Mouse (Mus musculus) heart, embryonic 12.5 days (tissue): ENCODE results near the gene Gsk3b. TPM values are rescaled to one million over a fixed set of nuclear protein-coding genes. Genes with fewer than 3 reads are reported as not detected.
A peak's percentile ranks its signal among the peaks of the same experiment; 100 is the strongest.
"Not testable (repeated sequence)": the region's sequence is repeated elsewhere in the genome, so short reads cannot be mapped to it uniquely, and the experiment has no call there.

ENCODE experiments used
- ATAC-seq: fragments of 200-750 bp; cut with Nextera tagmentation; 2 replicates; pipeline ENCODE4 v1.8.0; 2017; ENCODE audit warnings: moderate TSS enrichment, moderate library complexity; ENCODE audit not compliant: insufficient number of reproducible peaks, low FRiP score
- H3K27ac ChIP-seq: fragments of 300-500 bp; sonication (generic); 2 replicates; pipeline ENCODE4 v1.5.1; 2016; ENCODE audit warnings: mild to moderate bottlenecking, moderate library complexity; ENCODE audit not compliant: poor library complexity, severe bottlenecking
- H3K27me3 ChIP-seq: fragments of 300-500 bp; sonication (generic); replicated peaks from 2 replicates; pipeline ENCODE4 v1.6.1; 2016; ENCODE audit warnings: mild to moderate bottlenecking, moderate library complexity
- H3K36me3 ChIP-seq: fragments of 300-500 bp; sonication (generic); 2 replicates; pipeline ENCODE4 v1.6.1; 2016; ENCODE audit warnings: mild to moderate bottlenecking, moderate library complexity
- H3K4me1 ChIP-seq: fragments of 300-500 bp; sonication (generic); replicated peaks from 2 replicates; pipeline ENCODE4 v1.6.1; 2016; ENCODE audit warnings: mild to moderate bottlenecking
- H3K4me2 ChIP-seq: fragments of 300-500 bp; sonication (generic); 2 replicates; pipeline ENCODE4 v1.6.1; 2016; ENCODE audit warnings: mild to moderate bottlenecking, moderate library complexity
- H3K4me3 ChIP-seq: fragments of 300-500 bp; sonication (generic); 2 replicates; pipeline ENCODE4 v1.5.1; 2016; ENCODE audit warnings: mild to moderate bottlenecking
- H3K9ac ChIP-seq: fragments of 300-500 bp; sonication (generic); 2 replicates; pipeline ENCODE4 v1.6.1; 2016; ENCODE audit warnings: mild to moderate bottlenecking, moderate library complexity
- H3K9me3 ChIP-seq: fragments of 300-500 bp; sonication (generic); replicated peaks from 2 replicates; pipeline ENCODE4 v1.6.1; 2016; ENCODE audit warnings: mild to moderate bottlenecking, moderate library complexity
- WGBS: fragments of 180-500 bp; shearing (Covaris S2); methylation state at CpG from one replicate; pipeline ENCODE4 v1.1.7; 2016; 5-methylcytosine and 5-hydroxymethylcytosine counted together
- polyA plus RNA-seq: library from polyadenylated mRNA; unstranded; fragments of >200 nt; fragmentation: Nextera tagmentation; extraction: Ambion mirVana; gene quantifications from 2 replicates; pipeline ENCODE4 v1.2.1, GENCODE M21; 2016

Gsk3b gene
- polyA plus RNA-seq, 1 experiment from 2014 or later = 46.8 TPM

- Histone ChIP-seq H3K27me3 (no peaks in the 10 kb centered on the region), H3K4me3 (no peak overlapping the region), H3K9me3 (peaks cover 4% of the 10 kb centered on the region; the same call in 1 of the 2 replicates), H3K9ac (no peak overlapping the region), H3K27ac (no peak overlapping the region), H3K4me2 (no peak overlapping the region), H3K36me3 (peaks cover 11% of the 10 kb centered on the region), H3K4me1 (peaks cover 23% of the 10 kb centered on the region)
- 62% methylated on average over 2 of the region's 2 CpGs for WGBS
- no peak for ATAC-seq
Measured at GRCm38 (mm10) chr16:38100569-38100968, 11.8 kb downstream of the Gsk3b start.

DNA sequence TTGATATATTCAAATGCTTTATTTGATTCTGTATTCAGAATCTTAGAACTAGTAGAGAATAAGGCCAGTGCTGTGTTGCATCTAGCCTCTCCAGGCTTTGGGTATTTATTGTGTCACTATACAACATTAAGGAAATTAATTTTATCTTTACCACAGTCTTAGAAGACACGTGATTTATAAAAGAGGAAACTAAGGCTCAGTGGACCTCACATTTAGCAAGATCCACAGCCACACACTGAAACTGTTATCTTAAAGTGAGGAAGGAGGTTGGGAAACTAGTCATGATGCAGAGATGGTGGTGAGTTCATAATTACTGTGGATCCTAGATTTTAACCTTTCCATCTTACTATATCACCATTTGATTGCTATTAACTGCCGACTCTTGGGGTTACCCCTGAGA, 16.7 kb downstream of the Gsk3b start:
- no peak overlapping the region for H3K9ac ChIP-seq
- no peak overlapping the region for H3K4me3 ChIP-seq
- 63% methylated on average over 2 of the region's 2 CpGs for WGBS
- H3K27ac ChIP-seq = no peak overlapping the region
- no peak for ATAC-seq
- no peaks in the 10 kb centered on the region for H3K9me3 ChIP-seq
- H3K4me1 ChIP-seq = peaks cover 33% of the 10 kb centered on the region
- H3K4me2 ChIP-seq = no peak overlapping the region
- H3K36me3 ChIP-seq = peaks cover 2% of the 10 kb centered on the region; the same call in 1 of the 2 replicates
- no peaks in the 10 kb centered on the region for H3K27me3 ChIP-seq

DNA sequence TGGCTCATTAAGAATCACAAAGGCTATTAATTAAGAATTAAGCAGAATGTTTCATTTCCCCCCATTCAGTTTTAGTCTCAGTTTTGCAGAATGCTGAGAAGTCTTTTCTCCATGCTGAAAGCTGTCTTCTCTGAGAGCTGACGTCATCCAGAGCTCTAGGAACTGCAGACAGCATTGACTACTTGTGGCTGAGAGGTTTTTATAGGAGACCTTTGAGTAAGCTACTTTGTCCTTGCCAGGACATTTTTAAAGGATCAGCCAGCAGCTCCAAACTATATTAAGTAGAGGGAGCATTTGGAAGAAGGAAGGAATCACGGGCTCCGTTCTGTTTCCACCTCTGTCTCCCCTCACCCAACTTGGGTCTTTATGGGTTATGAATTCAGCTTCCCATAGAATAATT, 17.7 kb downstream of the Gsk3b start:
- Histone ChIP-seq H3K27ac (peak overlapping the region; percentile 17; the same call in 1 of the 2 replicates), H3K36me3 (no peaks in the 10 kb centered on the region; the same call in 1 of the 2 replicates), H3K9me3 (no peaks in the 10 kb centered on the region), H3K27me3 (no peaks in the 10 kb centered on the region), H3K9ac (no peak overlapping the region), H3K4me3 (no peak overlapping the region), H3K4me2 (no peak overlapping the region), H3K4me1 (peaks cover 36% of the 10 kb centered on the region)
- 43% methylated on average over 3 of the region's 3 CpGs for WGBS
- no peak for ATAC-seq

DNA sequence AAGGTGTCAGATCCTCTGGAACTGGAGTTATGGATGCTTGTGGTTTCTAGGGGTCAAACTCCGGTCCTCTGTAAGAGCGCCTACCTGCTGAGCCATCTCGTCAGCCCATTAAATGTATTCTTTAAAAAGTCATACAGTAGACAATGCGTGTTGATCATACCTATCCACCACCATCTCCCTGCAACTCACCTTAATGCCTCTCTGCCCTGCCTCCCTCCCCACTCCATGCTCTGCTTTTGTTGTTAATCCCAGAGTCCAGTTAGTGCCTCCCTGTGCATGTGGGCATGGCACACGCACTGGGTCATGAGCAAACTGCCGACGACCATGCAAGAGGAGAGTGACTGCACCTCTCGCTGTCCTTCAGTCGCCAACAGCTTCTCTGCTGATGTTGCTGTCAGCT, 21.2 kb downstream of the Gsk3b start:
- H3K36me3 ChIP-seq = no peaks in the 10 kb centered on the region; the same call in 1 of the 2 replicates
- 82% methylated on average over 9 of the region's 9 CpGs for WGBS
- H3K4me1 ChIP-seq = peaks cover 53% of the 10 kb centered on the region
- H3K4me3 ChIP-seq = no peak overlapping the region
- H3K27me3 ChIP-seq = no peaks in the 10 kb centered on the region
- no peak overlapping the region for H3K4me2 ChIP-seq
- H3K9ac ChIP-seq = no peak overlapping the region
- no peak for ATAC-seq
- H3K9me3 ChIP-seq = no peaks in the 10 kb centered on the region
- peak overlapping the region; percentile 28; the same call in 1 of the 2 replicates for H3K27ac ChIP-seq

GRCm38 (mm10) chr16:38110575-38110974, 21.8 kb downstream of the Gsk3b start:
- Histone ChIP-seq H3K9me3 (no peaks in the 10 kb centered on the region), H3K4me1 (peaks cover 54% of the 10 kb centered on the region), H3K36me3 (no peaks in the 10 kb centered on the region; the same call in 1 of the 2 replicates), H3K9ac (no peak overlapping the region), H3K27me3 (no peaks in the 10 kb centered on the region), H3K27ac (no peak overlapping the region), H3K4me3 (no peak overlapping the region), H3K4me2 (no peak overlapping the region)
- 30% methylated on average over 5 of the region's 5 CpGs for WGBS
- ATAC-seq = no peak

DNA sequence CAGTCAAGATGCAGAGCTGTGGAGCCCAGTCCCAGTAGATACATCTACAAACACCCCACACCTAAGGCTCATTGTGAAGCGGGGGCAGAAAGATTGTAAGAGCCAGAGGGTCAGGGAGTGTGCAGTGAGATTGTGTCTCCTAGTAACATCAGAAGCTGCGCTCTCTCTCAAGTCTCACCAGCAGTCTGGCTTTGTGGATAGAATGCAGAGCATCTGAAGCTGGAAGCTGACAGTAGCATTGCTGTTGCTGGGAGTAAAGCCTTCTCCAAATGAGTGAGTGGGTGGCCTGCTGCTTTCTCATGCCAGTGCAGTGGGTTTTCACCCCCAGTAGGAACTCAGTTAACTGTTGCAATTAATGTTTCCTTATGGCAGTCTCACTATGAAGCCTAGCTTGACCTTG, 25.3 kb downstream of the Gsk3b start:
- H3K4me1 ChIP-seq = peaks cover 47% of the 10 kb centered on the region
- no peak overlapping the region for H3K9ac ChIP-seq
- H3K27me3 ChIP-seq = no peaks in the 10 kb centered on the region
- 0 out of 2 replicates have a peak, but pooled peaks have one; percentile 31 for ATAC-seq
- peak overlapping the region; percentile 72 for H3K27ac ChIP-seq
- no peaks in the 10 kb centered on the region for H3K9me3 ChIP-seq
- no peaks in the 10 kb centered on the region for H3K36me3 ChIP-seq
- no peak overlapping the region for H3K4me3 ChIP-seq
- WGBS = 40% methylated on average over 2 of the region's 2 CpGs
- H3K4me2 ChIP-seq = peak overlapping the region; percentile 8; the same call in 1 of the 2 replicates

- ATAC-seq, H3K9me3 ChIP-seq, H3K4me2 ChIP-seq, H3K27ac ChIP-seq, H3K27me3 ChIP-seq, H3K9ac ChIP-seq, H3K4me3 ChIP-seq, H3K36me3 ChIP-seq: not testable (repeated sequence)
- WGBS = 91% methylated on average over 9 of the region's 9 CpGs
- H3K4me1 ChIP-seq = peaks cover 38% of the 10 kb centered on the region
Measured at GRCm38 (mm10) chr16:38117909-38118308, 29.1 kb downstream of the Gsk3b start.

- H3K36me3 ChIP-seq = peaks cover 4% of the 10 kb centered on the region; the same call in 1 of the 2 replicates
- H3K4me3 ChIP-seq = no peak overlapping the region
- H3K9ac ChIP-seq = no peak overlapping the region
- H3K27ac ChIP-seq = no peak overlapping the region
- no peaks in the 10 kb centered on the region for H3K27me3 ChIP-seq
- peaks cover 34% of the 10 kb centered on the region for H3K4me1 ChIP-seq
- H3K4me2 ChIP-seq = no peak overlapping the region
- no peaks in the 10 kb centered on the region for H3K9me3 ChIP-seq
- 68% methylated on average over 1 of the region's 1 CpGs for WGBS
- ATAC-seq = no peak
Measured at GRCm38 (mm10) chr16:38118723-38119122, 29.9 kb downstream of the Gsk3b start.

DNA sequence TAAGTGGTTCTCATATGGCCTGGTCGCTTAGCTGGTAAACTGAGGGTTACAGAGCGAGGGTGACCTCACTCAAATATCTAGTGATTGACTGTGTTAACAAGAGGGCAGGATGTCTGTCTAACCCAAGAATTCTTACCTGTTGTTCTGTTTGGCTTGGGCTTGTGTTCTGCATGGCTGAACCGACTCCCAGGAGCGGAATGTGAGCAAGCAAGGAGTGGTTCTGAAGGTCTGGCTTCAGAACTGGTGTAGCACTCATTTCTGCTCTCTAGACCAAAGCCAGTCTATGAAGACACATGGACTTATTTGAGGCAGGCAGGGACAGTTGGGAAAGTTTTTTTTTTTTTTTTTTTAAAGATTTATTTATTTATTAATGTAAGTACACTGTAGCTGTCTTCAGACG, 30.5 kb downstream of the Gsk3b start:
- WGBS = 93% methylated on average over 5 of the region's 5 CpGs
- H3K4me2 ChIP-seq = no peak overlapping the region
- no peaks in the 10 kb centered on the region for H3K27me3 ChIP-seq
- H3K4me3 ChIP-seq = no peak overlapping the region
- H3K9ac ChIP-seq = no peak overlapping the region
- H3K27ac ChIP-seq = no peak overlapping the region
- ATAC-seq = no peak
- no peaks in the 10 kb centered on the region for H3K9me3 ChIP-seq
- peaks cover 28% of the 10 kb centered on the region for H3K4me1 ChIP-seq
- H3K36me3 ChIP-seq = peaks cover 4% of the 10 kb centered on the region; the same call in 1 of the 2 replicates

GRCm38 (mm10) chr16:38129171-38129570, 40.4 kb downstream of the Gsk3b start:
- peaks cover 49% of the 10 kb centered on the region for H3K4me1 ChIP-seq
- peaks cover 2% of the 10 kb centered on the region; the same call in 1 of the 2 replicates for H3K36me3 ChIP-seq
- no peaks in the 10 kb centered on the region for H3K9me3 ChIP-seq
- no peak overlapping the region for H3K4me2 ChIP-seq
- ATAC-seq = no peak
- no peak overlapping the region for H3K27ac ChIP-seq
- H3K4me3 ChIP-seq = no peak overlapping the region
- H3K27me3 ChIP-seq = no peaks in the 10 kb centered on the region
- no peak overlapping the region for H3K9ac ChIP-seq
- WGBS = 86% methylated on average over 5 of the region's 5 CpGs

GRCm38 (mm10) chr16:38131041-38131440, 42.2 kb downstream of the Gsk3b start:
- ATAC-seq = no peak
- no peak overlapping the region for H3K4me3 ChIP-seq
- H3K36me3 ChIP-seq = peaks cover 2% of the 10 kb centered on the region; the same call in 1 of the 2 replicates
- 0 out of 2 replicates have a peak overlapping the region, but pooled peaks have one; percentile 5 for H3K27ac ChIP-seq
- H3K9me3 ChIP-seq = no peaks in the 10 kb centered on the region
- H3K27me3 ChIP-seq = no peaks in the 10 kb centered on the region
- WGBS = 72% methylated on average over 3 of the region's 3 CpGs
- H3K9ac ChIP-seq = no peak overlapping the region
- H3K4me1 ChIP-seq = peaks cover 59% of the 10 kb centered on the region
- no peak overlapping the region for H3K4me2 ChIP-seq

DNA sequence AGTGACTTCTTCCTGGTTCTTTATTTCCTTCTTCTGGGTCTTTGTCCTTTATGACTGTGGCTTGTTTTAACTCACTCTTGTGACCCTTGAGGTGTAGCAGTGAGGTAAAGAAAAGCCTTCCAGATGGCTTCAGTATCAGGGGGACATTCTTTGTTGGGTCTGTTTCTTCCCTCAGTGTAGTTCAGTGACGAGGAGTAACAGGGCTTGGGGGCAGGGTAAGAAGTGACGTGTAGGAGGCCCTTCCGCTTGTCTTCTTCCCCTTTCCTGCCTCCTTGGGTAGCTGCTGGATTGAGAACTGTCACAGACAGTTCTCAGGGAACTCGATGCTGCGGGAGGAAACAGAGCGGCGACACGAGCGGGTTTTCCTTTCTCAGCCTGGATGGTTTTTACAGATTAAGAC, 43.0 kb downstream of the Gsk3b start:
- 18% methylated on average over 9 of the region's 9 CpGs for WGBS
- Histone ChIP-seq H3K27ac (peak overlapping the region; percentile 77), H3K9me3 (no peaks in the 10 kb centered on the region), H3K9ac (no peak overlapping the region), H3K27me3 (no peaks in the 10 kb centered on the region), H3K4me3 (peak overlapping the region; percentile 18; the same call in 1 of the 2 replicates), H3K4me2 (peak overlapping the region; percentile 58), H3K4me1 (peaks cover 61% of the 10 kb centered on the region), H3K36me3 (0 out of 2 replicates have a peak, but pooled peaks cover 1% of the 10 kb centered on the region)
- ATAC-seq = peak; percentile 66; the same call in 1 of the 2 replicates
